Mouse (Mus musculus) midbrain, postnatal 0 days (tissue): Measurements from ENCODE around the gene Agl. TPM values are rescaled to one million over a fixed set of nuclear protein-coding genes. Genes with fewer than 3 reads are reported as not detected.

Experiments
- ATAC-seq: fragments of 200-750 bp; cut with Nextera tagmentation; 2 replicates; pipeline ENCODE4 v1.8.0; 2017; ENCODE audit warnings: moderate number of reproducible peaks, mild to moderate bottlenecking, moderate TSS enrichment, moderate library complexity; ENCODE audit not compliant: low FRiP score
- DNase-seq: peaks from one replicate; pipeline ENCODE4 v3.0.0-alpha.2; 2015; ENCODE audit warnings: low spot score
- H3K27ac ChIP-seq: fragments of 300-500 bp; sonication (generic); 2 replicates; pipeline ENCODE4 v1.5.1; 2014; ENCODE audit warnings: low read depth, mild to moderate bottlenecking, low read length, mixed read lengths
- H3K27me3 ChIP-seq: fragments of 300-500 bp; sonication (generic); 2 replicates; pipeline ENCODE4 v1.6.1; 2014; ENCODE audit warnings: low read length, control low read depth, mixed read lengths; ENCODE audit not compliant: insufficient read depth
- H3K36me3 ChIP-seq: fragments of 300-500 bp; sonication (generic); 2 replicates; pipeline ENCODE4 v1.6.1; 2014; ENCODE audit warnings: low read length, control low read depth, mixed read lengths; ENCODE audit not compliant: insufficient read depth
- H3K4me1 ChIP-seq: fragments of 300-500 bp; sonication (generic); 2 replicates; pipeline ENCODE4 v1.6.1; 2014; ENCODE audit warnings: mild to moderate bottlenecking, control low read depth, antibody characterized with exemption, low read length, mixed read lengths; ENCODE audit not compliant: insufficient read depth
- H3K4me2 ChIP-seq: fragments of 300-500 bp; sonication (generic); 2 replicates; pipeline ENCODE4 v1.6.1; 2014; ENCODE audit warnings: low read depth, mild to moderate bottlenecking, low read length, mixed read lengths; ENCODE audit not compliant: poor library complexity, severe bottlenecking
- H3K4me3 ChIP-seq: fragments of 300-500 bp; sonication (generic); 2 replicates; pipeline ENCODE4 v1.5.1; 2014; ENCODE audit warnings: low read depth, mild to moderate bottlenecking, low read length, moderate library complexity
- H3K9ac ChIP-seq: fragments of 300-500 bp; sonication (generic); replicated peaks from 2 replicates; pipeline ENCODE4 v1.6.1; 2014; ENCODE audit warnings: mild to moderate bottlenecking, low read length, moderate library complexity, mixed read lengths; ENCODE audit not compliant: poor library complexity, severe bottlenecking
- H3K9me3 ChIP-seq: fragments of 300-500 bp; sonication (generic); 2 replicates; pipeline ENCODE4 v1.6.1; 2016; ENCODE audit warnings: low read length, control low read depth
- CTCF ChIP-seq: IDR thresholded peaks from 2 replicates; pipeline ENCODE4 v1.5.1; 2016; ENCODE audit warnings: antibody characterized with exemption, mild to moderate bottlenecking
- WGBS: fragments of 180-500 bp; shearing (Covaris S2); extraction: QIAGEN DNeasy Blood & Tissue Kit; methylation state at CpG from one replicate; pipeline ENCODE4 v1.1.7; 2014; 5-methylcytosine and 5-hydroxymethylcytosine counted together
- polyA plus RNA-seq: library from polyadenylated mRNA; unstranded; fragments of >200 nt; fragmentation: Nextera tagmentation; extraction: Ambion mirVana; gene quantifications from 2 replicates; pipeline ENCODE4 v1.2.1, GENCODE M21; 2015
- total RNA-seq: library from RNA; depleted of rRNA; stranded (reverse); fragments of >200 nt; gene quantifications from 2 replicates; pipeline ENCODE4 v1.2.3, GENCODE M21; 2014

Gene Agl
- total and polyA plus RNA-seq, 2 experiments from 2014 or later: 12.5 to 18.9 TPM

- no peak for TF ChIP-seq CTCF
Measured at GRCm38 (mm10) chr3:116809221-116809620, 1.3 kb upstream of the Agl start.

GRCm38 (mm10) chr3:116808507-116809217 lies 696 bp upstream of the Agl start:
- DNase-seq (no peak), ATAC-seq (peak; percentile 49)
- peak overlapping the region; percentile 85 for H3K4me3 ChIP-seq
- H3K4me2 ChIP-seq: peak overlapping the region; percentile 64
- no peaks in the 10 kb centered on the region for H3K27me3 ChIP-seq
- TF ChIP-seq CTCF: no peak
- H3K4me1 ChIP-seq: 0 out of 2 replicates have a peak, but pooled peaks cover 4% of the 10 kb centered on the region
- H3K9me3 ChIP-seq: no peaks in the 10 kb centered on the region
- H3K36me3 ChIP-seq: no peaks in the 10 kb centered on the region
- H3K9ac ChIP-seq: peak overlapping the region; percentile 87
- WGBS: 58% methylated on average over 10 of the region's 10 CpGs
- peak overlapping the region; percentile 90 for H3K27ac ChIP-seq

More at GRCm38 (mm10) chr3:116809221-116809620, 1.3 kb upstream of the Agl start:
- H3K27ac ChIP-seq: no peak overlapping the region
- 0 out of 2 replicates have a peak, but pooled peaks cover 4% of the 10 kb centered on the region for H3K4me1 ChIP-seq
- H3K9me3 ChIP-seq: no peaks in the 10 kb centered on the region
- 94% methylated on average over 6 of the region's 6 CpGs for WGBS
- H3K27me3 ChIP-seq: no peaks in the 10 kb centered on the region
- no peak overlapping the region for H3K4me2 ChIP-seq
- no peak overlapping the region for H3K9ac ChIP-seq
- no peak for ATAC-seq
- no peak overlapping the region for H3K4me3 ChIP-seq
- no peak for DNase-seq
- no peaks in the 10 kb centered on the region for H3K36me3 ChIP-seq

- H3K4me3 ChIP-seq: no peak overlapping the region
- H3K27ac ChIP-seq: no peak overlapping the region
- ATAC-seq (no peak), DNase-seq (no peak)
- WGBS: 82% methylated on average over 3 of the region's 3 CpGs
- H3K4me2 ChIP-seq: no peak overlapping the region
- H3K36me3 ChIP-seq: peaks cover 6% of the 10 kb centered on the region; the same call in 1 of the 2 replicates
- no peaks in the 10 kb centered on the region for H3K27me3 ChIP-seq
- no peaks in the 10 kb centered on the region for H3K9me3 ChIP-seq
- TF ChIP-seq CTCF: no peak
- H3K9ac ChIP-seq: no peak overlapping the region
- H3K4me1 ChIP-seq: 0 out of 2 replicates have a peak, but pooled peaks cover 4% of the 10 kb centered on the region
Measured at GRCm38 (mm10) chr3:116805866-116806265, 2.1 kb downstream of the Agl start.

- no peak overlapping the region for H3K9ac ChIP-seq
- H3K27ac ChIP-seq: no peak overlapping the region
- WGBS: 71% methylated on average over 6 of the region's 6 CpGs
- peaks cover 6% of the 10 kb centered on the region; the same call in 1 of the 2 replicates for H3K36me3 ChIP-seq
- no peak for TF ChIP-seq CTCF
- ATAC-seq (no peak), DNase-seq (peak; percentile 23)
- no peak overlapping the region; the same call in 1 of the 2 replicates for H3K4me3 ChIP-seq
- no peak overlapping the region for H3K4me2 ChIP-seq
- H3K4me1 ChIP-seq: 0 out of 2 replicates have a peak, but pooled peaks cover 4% of the 10 kb centered on the region
- H3K9me3 ChIP-seq: no peaks in the 10 kb centered on the region
- H3K27me3 ChIP-seq: no peaks in the 10 kb centered on the region
Measured at GRCm38 (mm10) chr3:116804746-116805285, 3.1 kb downstream of the Agl start.

- Histone ChIP-seq H3K9ac (no peak overlapping the region), H3K27me3 (no peaks in the 10 kb centered on the region), H3K27ac (no peak overlapping the region), H3K4me3 (no peak overlapping the region), H3K9me3 (no peaks in the 10 kb centered on the region), H3K4me1 (no peaks in the 10 kb centered on the region), H3K36me3 (peaks cover 9% of the 10 kb centered on the region; the same call in 1 of the 2 replicates), H3K4me2 (no peak overlapping the region)
- ATAC-seq (no peak), DNase-seq (no peak)
- no peak for TF ChIP-seq CTCF
- WGBS: 86% methylated on average over 8 of the region's 8 CpGs
Measured at GRCm38 (mm10) chr3:116801755-116802154, 6.2 kb downstream of the Agl start.

GRCm38 (mm10) chr3:116798821-116799510 lies 9.0 kb downstream of the Agl start:
- TF ChIP-seq CTCF: no peak
- H3K9ac ChIP-seq: no peak overlapping the region
- 76% methylated on average over 4 of the region's 4 CpGs for WGBS
- peaks cover 9% of the 10 kb centered on the region; the same call in 1 of the 2 replicates for H3K36me3 ChIP-seq
- no peak for DNase-seq
- no peaks in the 10 kb centered on the region for H3K9me3 ChIP-seq
- no peaks in the 10 kb centered on the region for H3K27me3 ChIP-seq
- no peak overlapping the region for H3K27ac ChIP-seq
- no peak for ATAC-seq
- no peaks in the 10 kb centered on the region for H3K4me1 ChIP-seq
- H3K4me2 ChIP-seq: no peak overlapping the region
- H3K4me3 ChIP-seq: no peak overlapping the region
